Mouse (Mus musculus) spleen, postnatal 36 days (tissue): ENCODE data around the gene Rhbg.
A peak's percentile ranks its signal among the peaks of the same experiment; 100 is the strongest.
"Not testable (repeated sequence)": the region's sequence is repeated elsewhere in the genome, so short reads cannot be mapped to it uniquely, and the experiment has no call there.

Source experiments
- DNase-seq, 2 experiments: peaks; one replicate each; pipeline ENCODE4 v3.0.0; 2022; ENCODE audit warnings: low spot score in 2 of 2, mixed read lengths in 1 of 2

Rhbg gene

GRCm38 (mm10) chr3:88254268-88254926 is at the start of gene Rhbg:
TSS of gene Rhbg (minus strand) at chr3:88254709.
- peak; percentile 31 to 37 for DNase-seq

GRCm38 (mm10) chr3:88299172-88299571 is 44.7 kb upstream of the Rhbg start:
- DNase-seq, result no peak

GRCm38 (mm10) chr3:88297321-88297851 is 42.9 kb upstream of the Rhbg start:
- DNase-seq, result peak; percentile 8 to 22

GRCm38 (mm10) chr3:88296561-88297318 is 42.2 kb upstream of the Rhbg start, which contains the start of the genes Tsacc and Cct3:
TSS of gene Tsacc (minus strand) at chr3:88296999.
TSS of gene Cct3 (plus strand) at chr3:88297116.
- peak; percentile 97 to 98 for DNase-seq

GRCm38 (mm10) chr3:88296110-88296560 is 41.6 kb upstream of the Rhbg start:
- no peak for DNase-seq

GRCm38 (mm10) chr3:88295272-88295671 is 40.8 kb upstream of the Rhbg start:
- DNase-seq, result not testable (repeated sequence)

- DNase-seq, result peak; percentile 6 to 27
Observed at GRCm38 (mm10) chr3:88291970-88292369, 37.5 kb upstream of the Rhbg start.

- not testable (repeated sequence) for DNase-seq
Observed at GRCm38 (mm10) chr3:88288133-88288713, 33.7 kb upstream of the Rhbg start.

GRCm38 (mm10) chr3:88287110-88287509 is 32.6 kb upstream of the Rhbg start, which contains the start of gene Gm38392:
TSS of gene Gm38392 (minus strand) at chr3:88287210.
- DNase-seq, result no peak

- DNase-seq, result not testable (repeated sequence)
Observed at GRCm38 (mm10) chr3:88285565-88285895, 31.0 kb upstream of the Rhbg start.

GRCm38 (mm10) chr3:88284815-88285564 is 30.5 kb upstream of the Rhbg start:
- DNase-seq, result not testable (repeated sequence)

GRCm38 (mm10) chr3:88281141-88281916 is 26.8 kb upstream of the Rhbg start:
- DNase-seq, result not testable (repeated sequence)

GRCm38 (mm10) chr3:88280035-88280434 is 25.5 kb upstream of the Rhbg start:
- no peak for DNase-seq

GRCm38 (mm10) chr3:88276529-88277143 is 22.1 kb upstream of the Rhbg start:
- DNase-seq, result no peak

GRCm38 (mm10) chr3:88276121-88276520 is 21.6 kb upstream of the Rhbg start:
- no peak for DNase-seq

GRCm38 (mm10) chr3:88274002-88274401 is 19.5 kb upstream of the Rhbg start:
- no peak for DNase-seq

GRCm38 (mm10) chr3:88271859-88272258 is 17.4 kb upstream of the Rhbg start:
- DNase-seq, result no peak

GRCm38 (mm10) chr3:88271298-88271697 is 16.8 kb upstream of the Rhbg start:
- not testable (repeated sequence) for DNase-seq

- DNase-seq, result no peak
Observed at GRCm38 (mm10) chr3:88268991-88269390, 14.5 kb upstream of the Rhbg start.

GRCm38 (mm10) chr3:88268014-88268413 is 13.5 kb upstream of the Rhbg start:
- DNase-seq, result not testable (repeated sequence)
